Mouse (Mus musculus) midbrain, postnatal 0 days (tissue): ENCODE results near the gene Raly. TPM values are rescaled to one million over a fixed set of nuclear protein-coding genes. Genes with fewer than 3 reads are reported as not detected.

Experiments
- ATAC-seq: fragments of 200-750 bp; cut with Nextera tagmentation; 2 replicates; pipeline ENCODE4 v1.8.0; 2017; ENCODE audit warnings: moderate number of reproducible peaks, mild to moderate bottlenecking, moderate TSS enrichment, moderate library complexity; ENCODE audit not compliant: low FRiP score
- DNase-seq: peaks from one replicate; pipeline ENCODE4 v3.0.0-alpha.2; 2015; ENCODE audit warnings: low spot score
- H3K27ac ChIP-seq: fragments of 300-500 bp; sonication (generic); 2 replicates; pipeline ENCODE4 v1.5.1; 2014; ENCODE audit warnings: low read depth, mild to moderate bottlenecking, low read length, mixed read lengths
- H3K27me3 ChIP-seq: fragments of 300-500 bp; sonication (generic); 2 replicates; pipeline ENCODE4 v1.6.1; 2014; ENCODE audit warnings: low read length, control low read depth, mixed read lengths; ENCODE audit not compliant: insufficient read depth
- H3K36me3 ChIP-seq: fragments of 300-500 bp; sonication (generic); 2 replicates; pipeline ENCODE4 v1.6.1; 2014; ENCODE audit warnings: low read length, control low read depth, mixed read lengths; ENCODE audit not compliant: insufficient read depth
- H3K4me1 ChIP-seq: fragments of 300-500 bp; sonication (generic); 2 replicates; pipeline ENCODE4 v1.6.1; 2014; ENCODE audit warnings: mild to moderate bottlenecking, control low read depth, antibody characterized with exemption, low read length, mixed read lengths; ENCODE audit not compliant: insufficient read depth
- H3K4me2 ChIP-seq: fragments of 300-500 bp; sonication (generic); 2 replicates; pipeline ENCODE4 v1.6.1; 2014; ENCODE audit warnings: low read depth, mild to moderate bottlenecking, low read length, mixed read lengths; ENCODE audit not compliant: poor library complexity, severe bottlenecking
- H3K4me3 ChIP-seq: fragments of 300-500 bp; sonication (generic); 2 replicates; pipeline ENCODE4 v1.5.1; 2014; ENCODE audit warnings: low read depth, mild to moderate bottlenecking, low read length, moderate library complexity
- H3K9ac ChIP-seq: fragments of 300-500 bp; sonication (generic); replicated peaks from 2 replicates; pipeline ENCODE4 v1.6.1; 2014; ENCODE audit warnings: mild to moderate bottlenecking, low read length, moderate library complexity, mixed read lengths; ENCODE audit not compliant: poor library complexity, severe bottlenecking
- H3K9me3 ChIP-seq: fragments of 300-500 bp; sonication (generic); 2 replicates; pipeline ENCODE4 v1.6.1; 2016; ENCODE audit warnings: low read length, control low read depth
- CTCF ChIP-seq: IDR thresholded peaks from 2 replicates; pipeline ENCODE4 v1.5.1; 2016; ENCODE audit warnings: antibody characterized with exemption, mild to moderate bottlenecking
- WGBS: fragments of 180-500 bp; shearing (Covaris S2); extraction: QIAGEN DNeasy Blood & Tissue Kit; methylation state at CpG from one replicate; pipeline ENCODE4 v1.1.7; 2014; 5-methylcytosine and 5-hydroxymethylcytosine counted together
- polyA plus RNA-seq: library from polyadenylated mRNA; unstranded; fragments of >200 nt; fragmentation: Nextera tagmentation; extraction: Ambion mirVana; gene quantifications from 2 replicates; pipeline ENCODE4 v1.2.1, GENCODE M21; 2015
- total RNA-seq: library from RNA; depleted of rRNA; stranded (reverse); fragments of >200 nt; gene quantifications from 2 replicates; pipeline ENCODE4 v1.2.3, GENCODE M21; 2014; rRNA removed

Gene Raly
- total RNA-seq (132 and 160 TPM in 2 replicates), polyA plus RNA-seq (18.4 and 19.3 TPM in 2 replicates)

DNA sequence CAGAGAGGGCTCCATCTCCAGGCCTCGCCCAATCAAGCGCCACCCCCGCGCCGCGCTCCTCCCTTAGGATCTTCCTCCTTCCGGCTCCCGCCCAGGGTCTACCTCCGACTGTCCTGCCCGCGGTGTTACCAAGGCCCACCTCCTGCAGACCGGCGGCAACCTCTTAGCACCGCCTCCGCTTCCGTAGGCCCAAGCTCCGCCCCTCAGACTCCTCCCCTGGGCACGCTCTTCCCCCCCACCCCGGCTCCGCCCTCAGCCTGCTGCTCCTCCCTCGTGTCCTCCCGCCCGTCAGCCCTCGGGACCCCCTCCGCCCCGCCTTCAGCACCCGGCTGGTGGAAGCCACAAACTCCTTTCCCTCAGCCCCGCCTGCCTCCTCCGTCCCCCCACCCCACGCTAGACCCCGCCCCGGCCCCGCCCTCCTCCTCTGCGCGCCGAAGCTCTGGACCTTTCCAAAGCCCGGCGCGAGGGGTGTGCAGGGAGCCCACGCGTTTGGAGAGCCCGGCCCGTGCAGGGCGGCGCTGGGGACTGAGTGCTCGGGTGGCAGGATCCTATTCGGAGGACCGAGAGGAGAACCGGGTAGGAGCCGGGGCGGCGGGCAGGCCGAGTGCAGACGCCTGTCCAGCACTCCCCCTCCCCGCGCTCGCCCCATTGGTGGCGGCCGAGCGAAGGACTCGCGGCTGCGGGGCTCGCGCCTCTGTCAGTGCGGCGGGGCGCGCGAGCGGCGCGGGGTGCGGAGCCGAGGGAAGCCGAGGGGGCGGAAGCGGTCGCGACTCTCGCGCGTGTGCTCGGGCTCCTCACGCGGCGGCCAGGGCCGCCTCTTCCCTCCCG is at the start of gene Raly, which contains the start of gene a:
TSS of gene Raly (plus strand) at position 441 of the 828 bp plus-strand sequence.
TSS of gene a (plus strand) at position 747 of the 828 bp plus-strand sequence.
- ATAC-seq (peak; percentile 94), DNase-seq (peak; percentile 97)
- no peaks in the 10 kb centered on the region for H3K9me3 ChIP-seq
- peak within 1 kb of the TSS; percentile 91 for H3K4me2 ChIP-seq
- H3K9ac ChIP-seq: peak within 1 kb of the TSS; percentile 84
- peak; percentile 33 for TF ChIP-seq CTCF
- under 1% methylated on average over 68 of the region's 89 CpGs for WGBS
- no peaks in the 10 kb centered on the region for H3K27me3 ChIP-seq
- peak within 1 kb of the TSS; percentile 92 for H3K27ac ChIP-seq
- H3K4me3 ChIP-seq: peak within 1 kb of the TSS; percentile 97
- H3K36me3 ChIP-seq: no peaks in the 10 kb centered on the region
- H3K4me1 ChIP-seq: peaks cover 14% of the 10 kb centered on the region; the same call in 1 of the 2 replicates

DNA sequence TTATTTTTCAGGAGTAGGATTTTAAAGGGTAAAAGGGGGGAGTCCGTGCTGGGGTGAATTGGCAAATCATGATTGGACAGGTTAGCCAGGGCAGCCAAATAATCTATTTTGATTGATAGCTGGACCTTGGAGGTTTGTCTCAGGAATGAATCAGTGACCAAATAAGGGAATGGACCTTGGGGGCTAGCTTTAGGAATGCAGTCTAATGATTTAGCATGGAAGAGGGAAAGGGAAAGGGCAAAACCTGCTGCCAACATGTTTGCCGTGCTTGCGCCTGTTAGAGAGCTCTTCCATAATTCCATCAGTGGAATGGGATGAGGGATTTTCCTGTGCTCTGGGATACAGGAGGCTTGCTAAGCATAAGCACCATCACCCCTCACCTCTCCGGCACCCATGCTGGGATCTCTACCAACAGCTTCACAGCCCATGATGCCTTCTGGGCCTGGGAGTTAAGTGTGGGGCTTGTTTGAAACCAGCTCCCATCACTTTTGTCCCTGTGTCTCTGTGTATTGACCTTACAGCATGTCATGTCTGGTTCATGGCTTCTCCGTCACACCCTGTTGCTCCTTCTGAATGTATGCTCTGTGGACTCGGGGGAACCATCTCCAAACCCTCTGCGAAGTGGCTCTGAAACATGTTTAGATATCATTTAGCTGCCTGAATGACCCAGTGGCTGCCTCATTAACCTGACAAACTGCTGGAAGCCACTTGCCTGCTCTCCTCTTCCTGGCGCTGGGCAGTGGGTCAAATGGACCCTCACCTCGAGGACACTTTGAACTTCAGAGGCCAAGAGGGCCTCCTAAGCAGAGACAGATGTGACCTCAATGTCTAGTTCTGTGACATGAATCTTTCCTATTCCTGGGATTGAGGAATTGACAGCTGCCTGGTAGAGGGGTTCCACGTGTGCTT is 47.7 kb upstream of the Raly start:
- no peak overlapping the region for H3K4me2 ChIP-seq

DNA sequence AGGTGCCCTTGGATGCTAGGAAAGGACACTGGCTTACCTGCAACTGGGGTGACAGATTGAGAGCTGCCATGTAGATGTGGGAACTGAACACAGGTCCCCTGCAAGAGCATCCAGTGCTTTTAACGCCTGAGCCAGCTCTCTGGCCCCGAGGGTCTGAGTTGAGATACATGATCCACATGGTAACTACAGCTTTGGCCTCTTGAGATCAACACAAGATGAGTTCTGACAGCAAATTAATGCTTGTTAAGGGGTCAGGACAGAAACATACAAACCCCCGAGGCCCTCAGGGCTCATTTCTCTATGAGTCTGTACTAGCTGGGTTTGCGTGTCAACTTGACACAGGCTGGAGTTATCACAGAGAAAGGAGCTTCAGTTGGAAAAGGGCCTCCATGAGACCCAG is 47.0 kb upstream of the Raly start:
- no peak overlapping the region for H3K4me3 ChIP-seq
- no peak for ATAC-seq
- no peaks in the 10 kb centered on the region for H3K27me3 ChIP-seq
- TF ChIP-seq CTCF: no peak
- no peaks in the 10 kb centered on the region for H3K36me3 ChIP-seq
- no peak overlapping the region for H3K27ac ChIP-seq
- 76% methylated on average over 4 of the region's 4 CpGs for WGBS
- no peak for DNase-seq
- no peaks in the 10 kb centered on the region for H3K9me3 ChIP-seq
- no peaks in the 10 kb centered on the region for H3K4me1 ChIP-seq
- H3K9ac ChIP-seq: no peak overlapping the region
- no peak overlapping the region for H3K4me2 ChIP-seq

More for the DNA sequence above, 47.7 kb upstream of the Raly start:
- Histone ChIP-seq H3K4me3 (no peak overlapping the region), H3K4me1 (no peaks in the 10 kb centered on the region), H3K9ac (no peak overlapping the region), H3K27ac (no peak overlapping the region), H3K36me3 (no peaks in the 10 kb centered on the region), H3K27me3 (no peaks in the 10 kb centered on the region), H3K9me3 (no peaks in the 10 kb centered on the region)
- no peak for DNase-seq
- 75% methylated on average over 10 of the region's 10 CpGs for WGBS
- no peak for TF ChIP-seq CTCF
- no peak for ATAC-seq

DNA sequence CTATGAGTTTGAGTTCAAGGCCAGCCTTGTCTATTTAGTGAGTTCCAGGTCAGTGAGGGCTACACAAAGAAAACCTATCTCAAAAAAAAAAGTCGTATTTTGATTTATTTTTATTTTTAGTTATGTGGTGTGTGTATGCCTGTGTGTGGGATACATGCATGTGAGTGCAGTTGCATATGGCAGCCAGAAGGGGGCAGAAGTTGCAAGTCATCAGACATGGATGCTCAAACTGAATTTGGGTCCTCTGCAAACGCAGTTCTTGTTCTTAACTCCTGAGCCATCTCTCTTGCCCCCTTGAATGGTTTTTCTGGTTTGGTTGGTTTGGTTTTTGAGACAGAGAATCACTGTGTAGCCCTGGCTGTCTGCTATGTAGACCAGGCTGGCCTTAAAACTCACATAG is 42.5 kb upstream of the Raly start:
- no peaks in the 10 kb centered on the region for H3K4me1 ChIP-seq
- H3K4me2 ChIP-seq: no peak overlapping the region
- H3K27ac ChIP-seq: no peak overlapping the region
- WGBS: 93% methylated on average over 2 of the region's 2 CpGs
- no peak overlapping the region for H3K9ac ChIP-seq
- H3K4me3 ChIP-seq: no peak overlapping the region
- ATAC-seq (no peak), DNase-seq (no peak)
- H3K36me3 ChIP-seq: no peaks in the 10 kb centered on the region
- no peaks in the 10 kb centered on the region for H3K27me3 ChIP-seq
- no peaks in the 10 kb centered on the region for H3K9me3 ChIP-seq
- TF ChIP-seq CTCF: peak; percentile 47

DNA sequence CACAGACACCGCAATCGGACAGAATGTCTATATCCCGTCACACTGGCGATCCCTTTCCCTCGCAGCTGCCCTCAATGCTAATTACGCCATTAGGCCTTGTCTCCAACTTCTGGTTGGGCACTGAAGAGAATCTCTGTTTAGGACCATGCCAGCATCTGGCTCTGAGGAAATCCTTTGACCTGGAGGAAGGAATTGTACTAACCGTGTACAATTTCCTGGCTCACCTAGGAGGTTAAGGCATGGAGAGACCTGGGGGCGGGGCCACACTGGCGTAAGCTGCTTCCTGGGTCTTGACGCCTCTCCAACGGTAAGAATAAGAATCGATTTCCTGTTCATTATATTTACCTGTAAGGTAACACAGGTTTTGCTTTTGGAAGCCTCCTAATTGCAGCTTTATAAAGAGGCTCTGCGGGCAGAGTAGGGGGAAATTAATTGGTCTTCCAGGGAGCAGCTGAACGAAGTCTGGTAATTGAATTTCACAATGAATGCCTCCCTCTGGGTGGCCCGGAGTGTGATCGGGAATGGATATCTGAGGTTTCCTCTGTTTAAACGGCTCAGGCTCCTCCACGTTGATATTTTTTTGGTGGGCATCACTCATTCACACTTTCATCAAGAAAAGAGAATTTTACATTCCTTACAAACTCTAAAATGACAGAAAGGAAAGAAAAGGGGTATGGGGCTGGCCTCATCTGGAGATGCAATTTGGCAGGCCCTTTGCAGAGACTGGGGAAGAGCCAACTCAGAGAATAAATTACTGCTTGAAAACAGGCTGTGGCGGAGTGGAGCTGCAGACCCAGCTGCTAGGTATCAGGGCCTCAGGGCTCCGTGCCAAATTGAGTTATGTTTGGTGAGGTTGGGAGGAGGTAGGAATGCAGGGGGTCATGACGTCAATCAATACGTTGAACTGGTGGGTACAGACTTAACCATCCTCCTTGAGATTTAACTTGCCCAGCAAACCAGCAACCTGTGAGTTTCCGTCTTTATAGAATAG is 41.6 kb upstream of the Raly start:
- Histone ChIP-seq H3K27ac (0 out of 2 replicates have a peak overlapping the region, but pooled peaks have one; percentile 26), H3K4me3 (no peak overlapping the region), H3K9ac (no peak overlapping the region), H3K36me3 (no peaks in the 10 kb centered on the region), H3K27me3 (no peaks in the 10 kb centered on the region), H3K4me2 (no peak overlapping the region), H3K9me3 (no peaks in the 10 kb centered on the region), H3K4me1 (no peaks in the 10 kb centered on the region)
- TF ChIP-seq CTCF: no peak
- 48% methylated on average over 23 of the region's 23 CpGs for WGBS
- ATAC-seq (no peak), DNase-seq (peak; percentile 86)
